Mouse (Mus musculus) heart, embryonic 13.5 days (tissue): ENCODE measurements around the gene Ano5. TPM values are rescaled to one million over a fixed set of nuclear protein-coding genes. Genes with fewer than 3 reads are reported as not detected.
A peak's percentile ranks its signal among the peaks of the same experiment; 100 is the strongest.

Source experiments
- ATAC-seq: fragments of 200-750 bp; cut with Nextera tagmentation; 2 replicates; pipeline ENCODE4 v1.8.0; 2017; ENCODE audit warnings: moderate TSS enrichment; ENCODE audit not compliant: insufficient number of reproducible peaks, low FRiP score, low TSS enrichment; ENCODE audit errors: extremely low read depth
- H3K27ac ChIP-seq: fragments of 300-500 bp; sonication (generic); replicated peaks from 2 replicates; pipeline ENCODE4 v1.5.1; 2015; ENCODE audit warnings: moderate library complexity, mild to moderate bottlenecking, inconsistent platforms
- H3K27me3 ChIP-seq: fragments of 300-500 bp; sonication (generic); replicated peaks from 2 replicates; pipeline ENCODE4 v1.6.1; 2015; ENCODE audit warnings: mild to moderate bottlenecking, inconsistent platforms
- H3K36me3 ChIP-seq: fragments of 300-500 bp; sonication (generic); 2 replicates; pipeline ENCODE4 v1.6.1; 2015; ENCODE audit warnings: mild to moderate bottlenecking, inconsistent platforms
- H3K4me1 ChIP-seq: fragments of 300-500 bp; sonication (generic); 2 replicates; pipeline ENCODE4 v1.6.1; 2015; ENCODE audit warnings: inconsistent platforms
- H3K4me2 ChIP-seq: fragments of 300-500 bp; sonication (generic); 2 replicates; pipeline ENCODE4 v1.6.1; 2015; ENCODE audit warnings: inconsistent platforms, mild to moderate bottlenecking, moderate library complexity
- H3K4me3 ChIP-seq: fragments of 300-500 bp; sonication (generic); 2 replicates; pipeline ENCODE4 v1.5.1; 2015; ENCODE audit warnings: moderate library complexity, mild to moderate bottlenecking, inconsistent platforms
- H3K9ac ChIP-seq: fragments of 300-500 bp; sonication (generic); 2 replicates; pipeline ENCODE4 v1.6.1; 2015; ENCODE audit warnings: inconsistent platforms, mild to moderate bottlenecking, moderate library complexity
- H3K9me3 ChIP-seq: fragments of 300-500 bp; sonication (generic); 2 replicates; pipeline ENCODE4 v1.6.1; 2016; ENCODE audit warnings: inconsistent platforms
- WGBS: fragments of 180-500 bp; shearing (Covaris S2); methylation state at CpG from one replicate; pipeline ENCODE4 v1.1.7; 2015; ENCODE audit warnings: mixed read lengths; 5-methylcytosine and 5-hydroxymethylcytosine counted together
- polyA plus RNA-seq: library from polyadenylated mRNA; unstranded; fragments of >200 nt; fragmentation: Nextera tagmentation; extraction: Ambion mirVana; gene quantifications from 2 replicates; pipeline ENCODE4 v1.2.1, GENCODE M21; 2015

The Ano5 gene
- polyA plus RNA-seq, result 0.46 and 0.47 TPM in 2 replicates

DNA sequence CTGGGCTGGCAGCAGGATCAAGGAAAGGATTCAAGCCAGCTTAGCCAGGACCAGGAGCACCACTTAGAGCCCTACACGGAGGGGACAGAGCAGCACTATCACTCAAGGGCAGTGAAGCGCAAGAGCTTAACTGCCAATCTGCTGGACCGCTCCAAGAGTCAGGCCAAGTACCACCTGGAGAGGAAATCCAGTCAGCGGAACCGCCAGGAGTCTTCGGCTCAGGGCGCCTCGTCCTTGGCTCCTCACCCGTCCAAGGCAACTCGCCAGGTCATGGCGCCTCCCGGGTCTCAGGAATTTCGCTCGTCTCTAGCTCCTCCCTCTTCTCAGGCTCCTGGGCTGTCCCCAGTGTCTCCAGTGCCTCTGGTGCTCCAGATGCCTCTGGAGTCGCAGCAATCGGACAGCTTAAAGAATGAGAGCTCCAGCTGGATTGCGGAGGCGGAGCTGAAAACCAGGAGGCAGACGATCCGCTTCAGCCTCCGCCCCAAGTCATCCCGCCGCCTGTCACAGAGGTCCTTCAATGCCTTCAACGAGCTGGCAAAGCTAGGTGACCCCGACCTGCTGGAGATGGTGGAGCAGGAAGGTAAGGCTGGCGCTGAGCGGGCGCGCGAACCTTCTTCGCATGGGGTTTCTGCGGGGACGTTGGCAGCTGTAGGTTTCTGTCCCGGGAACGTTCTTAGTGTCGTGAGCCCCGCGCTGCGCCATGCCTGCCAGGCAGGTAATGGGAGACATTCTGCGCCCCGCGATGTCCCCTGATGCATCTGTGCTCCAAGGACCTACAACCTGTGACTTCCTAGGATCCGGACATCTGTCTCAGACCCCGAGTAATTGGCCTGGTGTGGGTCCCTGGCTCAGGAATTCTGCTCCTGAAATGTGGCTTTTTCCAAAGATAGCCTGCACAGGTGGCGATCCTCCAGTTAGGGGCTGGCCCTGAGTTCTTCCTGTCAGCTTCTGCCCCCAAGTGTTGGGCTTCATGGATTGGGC is at the start of gene Ano5:
Gene Ano5 (plus strand): TSS at position 359 of the 981 bp plus-strand sequence.
- Histone ChIP-seq H3K4me1 (peaks cover 9% of the 10 kb centered on the region; the same call in 1 of the 2 replicates), H3K27me3 (peaks cover 28% of the 10 kb centered on the region), H3K36me3 (no peaks in the 10 kb centered on the region), H3K4me3 (peak within 1 kb of the TSS; percentile 55), H3K27ac (no peak within 1 kb of the TSS), H3K9ac (peak within 1 kb of the TSS; percentile 65), H3K9me3 (no peaks in the 10 kb centered on the region), H3K4me2 (peak within 1 kb of the TSS; percentile 83)
- 2% methylated on average over 45 of the region's 45 CpGs for WGBS
- ATAC-seq, result peak; percentile 54; the same call in 1 of the 2 replicates

DNA sequence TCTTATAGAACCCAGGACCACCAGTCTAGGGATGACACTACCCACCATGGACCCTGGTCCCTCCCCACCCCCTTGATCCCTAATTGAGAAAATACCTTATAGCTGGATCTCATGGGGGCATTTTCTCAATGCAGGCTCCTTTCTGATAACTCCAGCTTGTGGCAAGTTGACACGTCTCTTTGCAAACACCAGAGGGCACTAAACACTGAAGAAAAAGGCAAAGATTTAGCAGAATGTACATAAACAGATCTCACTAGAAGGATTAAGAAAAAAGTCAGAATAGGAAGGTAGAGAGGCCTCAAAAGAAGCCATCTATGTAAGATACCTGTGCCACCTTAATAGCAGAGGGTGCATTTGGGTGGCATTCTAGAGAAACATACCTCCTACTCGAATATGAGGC is 11.4 kb upstream of the Ano5 start:
- Histone ChIP-seq H3K9me3 (no peaks in the 10 kb centered on the region), H3K4me3 (no peak overlapping the region), H3K36me3 (no peaks in the 10 kb centered on the region), H3K9ac (no peak overlapping the region), H3K27me3 (no peaks in the 10 kb centered on the region), H3K4me2 (no peak overlapping the region), H3K4me1 (0 out of 2 replicates have a peak, but pooled peaks cover 3% of the 10 kb centered on the region), H3K27ac (no peak overlapping the region)
- ATAC-seq, result no peak
- 40% methylated on average over 2 of the region's 2 CpGs for WGBS

DNA sequence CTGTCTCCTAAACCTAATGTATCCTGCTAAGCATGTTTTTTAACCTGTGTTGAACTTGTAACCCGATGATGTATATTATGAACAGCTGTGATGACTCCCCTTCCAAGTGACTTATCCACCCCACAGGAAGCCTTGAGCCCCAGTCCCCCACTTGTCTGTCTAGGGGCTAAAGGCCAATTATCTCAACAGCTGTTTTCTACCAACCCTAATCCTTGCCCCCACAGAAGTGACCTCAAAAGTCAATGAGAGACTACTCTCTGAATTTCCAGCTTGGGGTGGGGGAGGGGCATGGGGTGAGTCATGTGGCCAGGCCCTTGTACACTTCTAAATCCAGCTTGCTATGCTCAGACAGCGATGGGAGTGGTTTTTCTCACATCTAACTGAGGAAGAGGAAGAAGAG is 6.9 kb upstream of the Ano5 start:
- no peak overlapping the region for H3K4me3 ChIP-seq
- no peak overlapping the region for H3K27ac ChIP-seq
- no peak for ATAC-seq
- H3K9me3 ChIP-seq, result no peaks in the 10 kb centered on the region
- no peak overlapping the region for H3K4me2 ChIP-seq
- no peaks in the 10 kb centered on the region for H3K27me3 ChIP-seq
- no peaks in the 10 kb centered on the region for H3K36me3 ChIP-seq
- 42% methylated on average over 2 of the region's 2 CpGs for WGBS
- no peak overlapping the region for H3K9ac ChIP-seq
- 0 out of 2 replicates have a peak, but pooled peaks cover 3% of the 10 kb centered on the region for H3K4me1 ChIP-seq

DNA sequence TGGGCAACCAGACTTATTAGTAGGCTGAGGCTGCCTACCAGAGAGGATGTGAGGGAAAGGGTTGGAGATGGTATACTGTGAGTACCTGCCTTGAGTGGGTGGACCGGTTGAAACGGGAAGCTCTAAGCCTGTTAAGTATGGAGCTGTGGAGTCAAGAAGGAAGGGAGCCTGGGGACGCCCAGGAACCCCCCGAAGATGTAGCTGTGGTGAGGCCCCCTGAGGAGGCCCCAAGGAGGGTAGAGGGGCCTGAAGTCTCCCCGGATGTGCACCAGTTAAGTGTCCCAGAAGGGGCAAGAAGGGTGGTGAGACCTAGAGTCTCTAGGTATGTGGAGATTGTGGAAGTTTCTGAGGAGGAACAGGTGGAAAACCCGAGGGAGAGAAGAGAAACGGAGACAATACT is 682 bp upstream of the Ano5 start:
- Histone ChIP-seq H3K9ac (no peak overlapping the region), H3K4me2 (peak overlapping the region; percentile 83), H3K27me3 (peaks cover 28% of the 10 kb centered on the region), H3K4me1 (peaks cover 9% of the 10 kb centered on the region; the same call in 1 of the 2 replicates), H3K27ac (no peak overlapping the region), H3K9me3 (no peaks in the 10 kb centered on the region), H3K4me3 (peak overlapping the region; percentile 55), H3K36me3 (no peaks in the 10 kb centered on the region)
- WGBS, result 56% methylated on average over 7 of the region's 7 CpGs
- no peak for ATAC-seq

DNA sequence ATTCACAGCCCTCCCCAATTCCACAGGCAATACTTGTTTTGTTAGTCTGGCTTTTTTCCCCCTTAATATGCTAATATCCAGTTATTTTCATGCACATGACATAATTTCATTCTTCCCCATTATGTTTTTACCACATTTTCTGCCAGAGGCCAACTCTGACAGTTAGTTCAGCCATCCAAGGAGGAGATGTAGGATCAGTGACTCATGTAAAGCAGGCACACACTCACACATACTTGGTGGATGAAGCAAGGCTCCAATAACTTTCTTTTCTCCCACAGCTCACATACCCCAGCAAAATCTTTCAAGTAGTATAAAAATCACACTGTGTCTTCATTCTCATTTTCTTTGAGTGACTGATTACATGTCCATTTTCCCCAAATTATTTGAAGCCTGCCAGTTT is 28.5 kb downstream of the Ano5 start:
- Histone ChIP-seq H3K27ac (no peak overlapping the region), H3K9ac (no peak overlapping the region), H3K36me3 (no peaks in the 10 kb centered on the region), H3K9me3 (no peaks in the 10 kb centered on the region), H3K4me2 (no peak overlapping the region), H3K4me3 (no peak overlapping the region), H3K27me3 (no peaks in the 10 kb centered on the region), H3K4me1 (no peaks in the 10 kb centered on the region)
- no peak for ATAC-seq

DNA sequence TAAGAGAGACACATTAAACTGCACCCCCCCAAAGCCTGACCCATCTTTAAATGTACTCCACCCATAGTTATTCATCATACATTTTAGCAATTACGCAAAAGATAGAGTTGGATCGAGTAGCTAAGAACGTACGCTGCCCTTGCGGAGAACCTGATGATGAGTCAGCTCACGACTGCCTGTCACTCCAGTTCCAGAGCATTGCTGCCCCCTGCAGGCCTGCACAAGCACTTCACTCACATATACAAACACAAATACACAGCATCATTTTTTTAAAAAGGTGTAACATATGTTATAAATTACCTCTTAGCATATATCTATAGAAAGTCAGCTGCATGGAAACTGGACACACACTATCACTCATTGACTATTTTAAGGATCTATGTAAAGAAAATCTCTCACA is 29.9 kb downstream of the Ano5 start:
- Histone ChIP-seq H3K4me2 (no peak overlapping the region), H3K9ac (no peak overlapping the region), H3K36me3 (no peaks in the 10 kb centered on the region), H3K27ac (no peak overlapping the region), H3K27me3 (no peaks in the 10 kb centered on the region), H3K4me1 (no peaks in the 10 kb centered on the region), H3K4me3 (no peak overlapping the region), H3K9me3 (no peaks in the 10 kb centered on the region)
- WGBS, result 60% methylated on average over 6 of the region's 6 CpGs
- no peak for ATAC-seq

DNA sequence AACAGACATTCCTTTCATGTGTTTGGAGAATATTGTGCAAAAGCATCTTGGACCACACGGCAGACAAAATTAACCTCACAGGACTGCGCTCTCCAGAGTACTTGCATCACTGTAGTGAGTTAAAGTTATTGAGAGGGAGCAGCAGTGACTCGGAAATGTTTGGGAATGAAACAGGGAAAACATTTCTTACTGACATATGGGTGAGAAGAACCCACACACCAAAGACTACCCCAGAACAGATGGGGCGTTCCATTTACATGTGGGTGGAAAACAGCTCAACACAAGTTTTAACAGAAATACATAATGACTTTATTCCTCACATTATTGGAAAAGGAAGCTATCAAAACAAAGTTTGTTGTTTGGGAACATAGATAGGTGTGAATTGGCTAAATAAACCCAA is 89.2 kb downstream of the Ano5 start:
- no peak for ATAC-seq
- no peaks in the 10 kb centered on the region for H3K27me3 ChIP-seq
- H3K9me3 ChIP-seq, result no peaks in the 10 kb centered on the region
- H3K36me3 ChIP-seq, result no peaks in the 10 kb centered on the region
- no peaks in the 10 kb centered on the region for H3K4me1 ChIP-seq
- WGBS, result 66% methylated on average over 4 of the region's 4 CpGs
- no peak overlapping the region for H3K4me2 ChIP-seq
- no peak overlapping the region for H3K27ac ChIP-seq
- H3K4me3 ChIP-seq, result no peak overlapping the region
- H3K9ac ChIP-seq, result no peak overlapping the region

DNA sequence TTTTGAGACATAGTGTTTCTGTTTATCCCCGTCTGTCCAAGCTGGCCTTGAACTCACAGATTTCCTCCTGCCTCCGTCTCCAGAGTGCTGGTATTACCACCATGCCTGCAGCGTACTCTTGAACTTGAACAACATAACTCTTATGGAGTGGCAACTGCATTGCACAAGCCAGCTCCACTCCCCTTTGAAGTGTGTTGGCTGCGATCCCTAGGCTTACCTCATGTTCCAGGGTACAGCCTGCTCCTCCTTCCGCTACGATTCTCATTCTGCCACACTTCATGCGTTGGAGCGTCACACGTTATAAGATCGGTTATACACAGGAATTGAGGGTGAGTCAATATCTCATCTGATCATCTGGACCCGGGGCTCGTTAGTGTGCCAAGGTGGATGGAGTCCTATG is 92.9 kb downstream of the Ano5 start:
- H3K27ac ChIP-seq, result no peak overlapping the region
- H3K4me1 ChIP-seq, result no peaks in the 10 kb centered on the region
- H3K4me3 ChIP-seq, result no peak overlapping the region
- no peak overlapping the region for H3K4me2 ChIP-seq
- 84% methylated on average over 12 of the region's 12 CpGs for whole genome bisulfite sequencing
- no peak for ATAC-seq
- H3K9me3 ChIP-seq, result no peaks in the 10 kb centered on the region
- H3K36me3 ChIP-seq, result no peaks in the 10 kb centered on the region
- H3K9ac ChIP-seq, result no peak overlapping the region
- no peaks in the 10 kb centered on the region for H3K27me3 ChIP-seq

DNA sequence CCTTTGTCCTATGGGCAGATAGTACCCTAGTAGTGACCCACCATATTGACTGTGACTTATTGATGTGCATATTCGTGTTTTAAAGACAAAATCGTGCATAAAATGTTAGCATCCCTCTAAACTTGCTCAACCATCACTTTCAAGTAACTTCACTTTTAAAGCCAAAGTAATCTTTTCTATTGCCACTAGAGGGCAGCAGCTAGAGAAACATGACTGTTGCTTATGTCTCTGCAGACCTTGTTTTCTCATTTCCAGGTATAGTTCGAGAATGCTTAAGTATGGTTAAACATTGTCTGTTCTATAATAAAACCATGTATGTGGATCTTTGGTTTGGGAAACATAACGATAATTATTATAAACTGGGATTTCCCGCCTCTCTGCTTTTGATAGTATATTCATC is 103.6 kb downstream of the Ano5 start:
- no peak overlapping the region for H3K4me2 ChIP-seq
- no peaks in the 10 kb centered on the region for H3K4me1 ChIP-seq
- no peak overlapping the region for H3K4me3 ChIP-seq
- H3K9ac ChIP-seq, result no peak overlapping the region
- H3K36me3 ChIP-seq, result no peaks in the 10 kb centered on the region
- H3K9me3 ChIP-seq, result no peaks in the 10 kb centered on the region; the same call in 1 of the 2 replicates
- no peak overlapping the region for H3K27ac ChIP-seq
- 32% methylated on average over 5 of the region's 5 CpGs for WGBS
- H3K27me3 ChIP-seq, result peaks cover 4% of the 10 kb centered on the region; the same call in 1 of the 2 replicates
- ATAC-seq, result no peak

DNA sequence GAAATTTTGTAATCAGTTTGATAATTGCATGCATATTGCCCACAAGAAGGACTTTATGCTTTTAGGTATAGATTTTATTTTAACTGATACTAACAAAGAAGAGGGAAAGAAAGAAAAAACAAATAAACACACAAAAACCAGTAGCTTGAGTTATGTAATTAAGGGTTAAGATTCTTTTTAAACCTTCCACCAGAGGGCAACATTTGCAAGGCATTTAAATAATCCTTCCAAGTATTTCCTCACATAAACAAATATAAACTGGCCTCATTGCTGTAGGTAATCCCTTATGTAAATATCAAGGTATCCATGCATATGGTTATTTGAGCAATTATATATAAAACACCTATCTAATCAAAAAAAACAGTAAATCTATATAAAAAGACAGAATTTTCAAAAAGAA is 107.1 kb downstream of the Ano5 start:
- Histone ChIP-seq H3K4me2 (no peak overlapping the region), H3K27me3 (peaks cover 32% of the 10 kb centered on the region), H3K4me1 (no peaks in the 10 kb centered on the region), H3K4me3 (no peak overlapping the region), H3K9me3 (no peaks in the 10 kb centered on the region), H3K36me3 (no peaks in the 10 kb centered on the region), H3K9ac (no peak overlapping the region), H3K27ac (no peak overlapping the region)
- ATAC-seq, result no peak

DNA sequence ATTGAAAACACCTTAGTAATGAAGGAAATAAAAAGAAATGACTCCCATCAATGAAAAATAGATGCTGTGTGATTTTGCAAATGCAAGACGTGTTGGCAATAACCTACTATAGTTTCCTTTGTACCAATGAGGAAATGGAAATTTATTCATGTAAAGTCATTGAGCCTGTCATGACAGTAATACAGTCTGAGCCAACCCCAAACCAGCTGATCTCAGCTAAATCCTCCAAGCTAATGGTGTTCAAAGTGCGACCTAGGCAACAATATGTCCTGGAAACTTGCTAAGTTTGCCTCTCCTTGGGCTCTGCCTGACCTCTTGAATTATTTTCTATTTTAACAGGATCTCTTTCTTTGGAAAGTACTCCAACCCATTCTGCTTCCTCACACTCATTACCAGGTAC is 107.6 kb downstream of the Ano5 start:
- Histone ChIP-seq H3K27me3 (peaks cover 34% of the 10 kb centered on the region), H3K36me3 (no peaks in the 10 kb centered on the region), H3K9ac (no peak overlapping the region), H3K27ac (no peak overlapping the region), H3K4me1 (no peaks in the 10 kb centered on the region), H3K9me3 (no peaks in the 10 kb centered on the region), H3K4me3 (no peak overlapping the region), H3K4me2 (no peak overlapping the region)
- 21% methylated on average over 2 of the region's 2 CpGs for WGBS
- no peak for ATAC-seq

DNA sequence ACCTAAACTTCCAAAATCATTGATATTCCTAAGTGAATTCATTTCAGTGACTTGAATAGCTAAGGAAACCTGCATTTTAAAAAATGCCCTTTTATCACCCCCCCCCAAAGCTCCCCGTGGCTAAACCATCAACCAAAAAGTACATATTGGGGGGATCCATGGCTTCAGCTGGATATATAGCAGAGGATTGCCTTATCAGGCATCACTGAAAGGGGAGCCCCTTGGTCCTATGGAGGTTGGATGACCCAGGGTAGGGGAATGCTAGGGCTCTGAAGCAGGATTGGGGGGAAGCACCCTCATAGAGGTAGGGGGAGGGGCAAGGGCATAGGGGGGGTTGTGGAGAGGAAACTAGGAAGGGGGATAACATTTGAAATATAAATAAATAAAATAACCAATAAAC is 109.1 kb downstream of the Ano5 start:
- no peak overlapping the region for H3K4me2 ChIP-seq
- ATAC-seq, result no peak
- H3K27ac ChIP-seq, result no peak overlapping the region
- no peak overlapping the region for H3K9ac ChIP-seq
- H3K36me3 ChIP-seq, result no peaks in the 10 kb centered on the region
- H3K27me3 ChIP-seq, result peaks cover 49% of the 10 kb centered on the region
- no peaks in the 10 kb centered on the region for H3K4me1 ChIP-seq
- no peaks in the 10 kb centered on the region for H3K9me3 ChIP-seq
- H3K4me3 ChIP-seq, result no peak overlapping the region
- WGBS, result 28% methylated on average over 1 of the region's 1 CpGs
